Mouse (Mus musculus) adrenal gland, postnatal 14 days (tissue): ENCODE data around the gene Fzr1. TPM values are rescaled to one million over a fixed set of nuclear protein-coding genes. Genes with fewer than 3 reads are reported as not detected.

Experiments used
- DNase-seq: peaks from one replicate; pipeline ENCODE4 v3.0.0; 2021; ENCODE audit warnings: mixed read lengths
- total RNA-seq: library from RNA; stranded (reverse); gene quantifications from 2 replicates; pipeline ENCODE4 v1.2.3, GENCODE M21; 2021

Gene Fzr1
- total RNA-seq, 1 experiment from 2014 or later = 40.5 TPM

- peak; percentile 92 for DNase-seq
Measured at GRCm38 (mm10) chr10:81416581-81417226, 38.4 kb upstream of the Fzr1 start.

- peak; percentile 21 for DNase-seq
Measured at GRCm38 (mm10) chr10:81415549-81416310, 37.4 kb upstream of the Fzr1 start.

- DNase-seq = no peak
Measured at GRCm38 (mm10) chr10:81415146-81415545, 36.8 kb upstream of the Fzr1 start.

DNA sequence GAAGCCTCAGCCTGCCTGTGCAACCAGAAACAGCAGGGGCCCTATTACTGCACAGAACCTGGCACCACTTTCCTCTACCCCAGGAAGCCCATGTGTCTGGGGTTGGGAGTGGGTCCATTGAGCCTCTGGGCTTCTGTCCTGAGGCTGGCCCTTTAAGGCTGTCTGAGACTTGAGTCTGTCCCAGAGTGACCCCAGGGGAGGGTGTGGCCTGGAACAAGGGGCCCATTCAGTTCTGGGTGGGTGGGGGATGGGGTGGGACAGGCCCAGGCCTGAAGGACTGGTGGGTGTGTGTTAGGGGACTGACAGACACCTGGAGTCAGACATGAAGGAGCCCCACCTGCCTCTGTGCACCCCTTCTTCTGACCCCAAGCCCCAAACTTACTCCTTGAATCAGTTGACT is 36.4 kb upstream of the Fzr1 start:
- DNase-seq = no peak

DNA sequence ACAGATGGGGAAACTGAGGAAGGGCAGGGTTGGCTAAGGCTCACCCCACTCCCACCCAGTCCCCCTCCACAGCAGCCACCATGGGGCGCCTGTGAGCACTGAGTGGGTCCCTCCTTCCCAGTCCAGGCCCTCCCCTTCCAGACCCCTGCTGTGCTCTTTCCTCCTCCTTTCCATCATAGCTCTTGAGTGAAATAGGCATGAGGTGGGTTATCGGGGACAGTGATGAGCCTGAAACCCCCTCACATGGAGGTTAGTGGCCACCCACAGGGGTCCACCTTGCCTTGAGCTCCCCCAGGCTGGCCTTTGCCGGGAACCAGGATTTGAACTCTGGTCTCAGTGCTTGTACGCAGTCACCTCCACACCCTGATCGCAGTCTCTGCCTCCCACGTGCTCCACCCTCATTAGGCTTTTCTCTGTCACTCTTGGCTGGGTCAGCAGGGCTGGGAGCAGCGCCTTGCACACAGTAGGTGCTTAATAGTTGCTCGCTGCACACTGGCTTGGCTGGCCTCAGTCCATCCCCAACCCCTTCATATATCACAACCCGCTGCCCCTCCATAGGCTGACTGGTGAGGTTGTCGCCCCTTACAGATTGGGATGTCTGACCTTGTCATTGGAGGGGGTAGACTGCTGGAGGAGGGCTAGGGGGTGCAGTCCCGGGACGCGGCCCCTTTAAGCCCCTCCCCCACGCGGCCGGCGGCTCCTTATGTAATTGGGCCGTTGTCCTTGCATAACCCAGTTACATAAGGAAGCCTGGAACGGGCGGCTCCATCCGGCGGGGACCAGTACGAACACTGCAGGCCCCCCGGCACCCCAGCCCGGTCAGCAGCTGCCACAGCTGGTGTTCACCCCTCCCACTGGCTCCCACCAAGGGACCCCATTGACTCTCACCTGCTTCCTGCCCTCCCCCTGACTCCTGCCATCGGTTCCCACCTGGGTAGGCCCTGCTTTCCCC is 35.3 kb upstream of the Fzr1 start:
- peak; percentile 93 for DNase-seq

DNA sequence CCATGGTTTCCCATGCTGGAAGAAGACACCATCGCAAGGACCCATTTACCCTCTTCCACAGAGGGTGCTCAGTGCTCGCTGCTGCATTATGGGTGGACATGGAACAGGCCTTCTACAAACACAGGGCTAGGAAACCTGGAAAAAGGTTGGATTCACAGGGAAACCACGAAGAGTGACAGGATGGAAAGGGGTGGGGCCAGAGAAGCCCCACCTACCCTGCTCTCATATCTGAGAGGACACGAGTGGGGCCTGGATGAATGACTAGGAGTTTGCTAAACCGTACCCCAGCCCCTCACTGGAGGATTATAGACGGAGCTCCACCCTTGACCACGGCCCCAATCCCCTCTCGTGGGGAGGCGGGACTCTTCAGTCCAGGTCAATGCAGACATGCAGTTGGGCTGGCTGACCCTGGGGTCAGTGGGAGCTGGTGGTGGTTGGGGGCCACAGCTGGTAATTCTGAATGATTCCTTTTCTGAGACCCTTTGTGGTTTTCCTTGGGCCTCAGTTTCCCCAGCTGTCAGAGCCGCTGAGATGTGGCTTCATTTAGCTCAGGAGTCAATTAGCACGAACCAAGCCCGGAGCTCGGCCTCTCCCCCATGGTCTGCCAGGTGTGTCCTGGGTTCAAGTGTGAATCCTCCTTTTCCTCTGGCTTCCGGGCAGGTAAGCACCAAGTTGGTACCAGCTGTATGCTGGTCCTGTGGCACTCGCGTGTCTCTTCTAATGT is 34.4 kb upstream of the Fzr1 start:
- DNase-seq = no peak

DNA sequence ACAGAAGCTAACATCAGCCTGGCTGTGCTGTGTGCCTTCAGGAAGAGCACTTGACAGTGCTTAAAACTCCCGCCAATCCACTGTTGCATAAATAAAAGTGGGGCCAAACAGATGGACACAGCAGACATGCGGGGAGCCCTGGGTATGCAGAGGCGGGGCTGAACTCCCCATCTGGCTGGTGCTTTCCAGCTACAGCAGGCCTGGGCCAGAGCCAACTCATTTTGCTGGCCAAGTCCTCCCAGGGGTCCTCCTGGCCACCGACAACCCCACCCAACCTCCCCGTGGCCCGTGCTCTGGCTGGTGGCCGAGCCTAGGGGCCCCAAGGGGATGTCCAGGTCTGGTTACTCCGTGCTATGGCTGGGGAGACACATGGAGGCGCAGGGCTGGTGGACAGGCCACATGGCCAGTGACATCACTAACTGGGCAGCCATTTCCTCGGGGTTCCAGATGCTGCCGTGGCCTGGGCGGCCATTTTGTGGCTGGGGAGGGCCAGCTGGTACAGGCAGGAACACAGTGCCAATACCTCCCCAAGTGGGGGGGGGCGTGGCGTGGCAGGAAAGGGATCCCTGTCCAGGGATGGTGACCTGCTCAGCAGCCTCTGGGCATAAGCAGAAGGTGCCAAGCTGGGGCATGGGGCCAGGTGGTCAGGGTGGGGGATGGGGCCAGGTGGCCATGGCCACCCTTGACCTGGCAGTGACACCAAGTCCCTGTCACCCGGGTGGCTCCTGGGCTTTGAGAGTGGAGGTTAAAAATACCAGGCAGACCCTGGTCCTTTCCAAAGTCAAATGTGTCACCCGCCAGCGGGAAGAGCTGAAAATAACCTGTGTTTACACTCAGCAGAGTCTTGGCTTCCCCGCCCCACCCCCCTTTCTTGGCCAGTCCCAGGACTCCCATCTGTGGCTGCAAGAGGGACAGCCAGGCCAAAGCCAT is 33.4 kb upstream of the Fzr1 start:
- peak; percentile 91 for DNase-seq

DNA sequence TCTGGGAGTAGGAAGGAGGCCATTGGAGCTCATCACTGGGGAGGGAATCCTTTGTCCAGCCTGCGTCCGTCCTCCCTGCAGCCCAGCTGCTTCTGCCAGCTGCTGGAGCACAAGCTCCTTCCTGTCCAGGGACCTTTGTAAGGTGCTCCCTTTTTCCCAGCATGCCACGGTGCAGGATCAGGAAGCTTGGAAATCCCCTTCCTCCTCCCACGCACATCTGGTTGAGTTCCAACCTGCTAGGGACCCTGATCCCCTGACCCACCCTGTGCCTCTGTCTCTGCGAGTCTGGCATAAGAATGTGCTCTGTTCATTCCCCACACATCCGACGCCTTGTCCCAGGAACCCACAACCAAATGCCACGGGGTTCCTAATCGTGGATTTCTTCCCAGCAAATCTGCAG is 32.7 kb upstream of the Fzr1 start:
- peak; percentile 64 for DNase-seq

GRCm38 (mm10) chr10:81410350-81410749 is 32.0 kb upstream of the Fzr1 start:
- no peak for DNase-seq

GRCm38 (mm10) chr10:81409330-81409729 is 31.0 kb upstream of the Fzr1 start:
- no peak for DNase-seq

DNA sequence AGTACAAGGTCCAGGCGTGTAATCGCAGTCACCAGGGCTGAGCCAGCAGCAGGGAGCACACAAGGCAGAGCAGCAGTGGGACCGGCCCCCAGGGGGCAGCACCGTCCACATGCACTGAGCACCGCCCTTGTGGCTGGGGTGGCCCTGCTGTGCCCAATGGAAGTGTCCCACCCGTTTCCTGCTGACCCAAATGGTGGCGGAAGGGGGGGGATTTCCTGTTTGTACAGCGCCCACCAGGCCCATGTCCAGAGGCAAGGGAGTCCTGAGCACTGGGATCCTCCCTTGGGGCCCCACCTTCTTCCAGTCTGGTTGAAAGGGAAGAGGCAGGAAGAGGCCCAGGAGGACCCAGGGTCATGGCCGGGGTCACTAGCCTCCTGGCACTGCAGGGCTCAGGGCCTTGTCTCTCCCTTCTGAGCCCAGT is 30.6 kb upstream of the Fzr1 start:
- DNase-seq = peak; percentile 93

GRCm38 (mm10) chr10:81408424-81408729 is 30.1 kb upstream of the Fzr1 start:
- no peak for DNase-seq

- DNase-seq = peak; percentile 94
Measured at GRCm38 (mm10) chr10:81407539-81408423, 29.5 kb upstream of the Fzr1 start.

DNA sequence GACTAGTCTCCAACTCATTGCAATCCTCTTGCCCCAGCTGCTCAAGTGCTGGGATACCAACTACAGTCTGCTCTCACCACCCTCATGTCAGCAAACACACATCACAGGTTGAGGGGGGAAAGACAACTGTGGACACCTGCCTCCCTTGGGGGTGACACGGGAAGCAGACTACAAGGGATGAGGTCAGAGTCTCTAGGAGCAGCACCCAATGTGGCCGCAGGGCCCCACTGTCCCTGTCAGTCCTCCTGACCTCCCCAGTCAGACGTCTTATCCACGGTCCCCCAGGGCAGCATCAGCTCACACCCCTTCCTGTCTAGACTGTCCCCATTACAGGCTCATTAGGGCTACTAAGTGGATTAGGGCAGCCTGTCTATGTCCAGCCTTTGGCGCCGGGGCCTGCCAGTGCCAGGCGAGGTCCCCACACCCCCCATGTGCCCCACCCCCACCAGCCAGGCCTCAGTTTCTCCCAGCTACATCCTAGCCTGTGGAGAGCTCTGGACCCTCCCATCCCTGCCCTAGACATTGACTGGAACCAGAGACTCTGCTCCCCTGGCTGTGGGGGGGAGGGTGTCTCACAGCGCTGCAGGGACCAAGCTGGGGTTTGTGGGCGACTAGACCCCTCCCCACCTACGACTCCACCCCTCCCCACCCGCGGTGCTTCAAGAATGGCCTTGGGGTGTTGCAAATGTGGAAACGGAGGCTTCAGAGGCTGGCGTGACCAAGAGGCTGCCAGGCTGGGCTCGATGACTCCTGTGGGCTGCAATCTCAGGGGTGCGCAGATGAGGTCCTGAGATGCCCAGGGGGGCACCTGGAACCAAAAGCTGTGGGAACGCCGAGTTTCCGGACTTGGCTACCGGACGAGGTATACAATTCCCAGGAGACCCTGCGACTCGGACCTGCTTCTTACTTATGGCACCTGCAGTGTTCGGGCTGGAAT is 28.5 kb upstream of the Fzr1 start:
- DNase-seq = no peak

- DNase-seq = peak; percentile 80
Measured at GRCm38 (mm10) chr10:81405588-81406201, 27.4 kb upstream of the Fzr1 start.

DNA sequence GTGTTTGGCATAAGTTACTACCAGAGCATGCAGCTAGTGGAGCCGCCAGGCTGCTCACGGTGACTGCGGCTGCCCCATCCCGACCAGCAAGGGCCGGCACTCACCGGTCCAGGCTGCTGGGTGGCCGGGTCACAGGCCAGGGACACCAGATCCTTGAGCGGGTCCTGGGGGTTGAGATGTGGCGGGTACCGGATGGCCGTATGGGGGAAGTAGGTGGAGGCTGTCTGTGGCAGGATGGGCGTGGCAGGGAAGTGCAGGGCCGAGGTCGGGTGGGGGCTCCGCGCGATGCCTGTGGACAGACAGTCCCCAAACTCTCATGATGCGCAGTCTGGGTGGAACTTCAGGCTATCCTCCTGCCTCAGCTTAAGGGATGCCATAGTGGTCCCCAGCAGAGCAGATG is 26.4 kb upstream of the Fzr1 start:
- no peak for DNase-seq

DNA sequence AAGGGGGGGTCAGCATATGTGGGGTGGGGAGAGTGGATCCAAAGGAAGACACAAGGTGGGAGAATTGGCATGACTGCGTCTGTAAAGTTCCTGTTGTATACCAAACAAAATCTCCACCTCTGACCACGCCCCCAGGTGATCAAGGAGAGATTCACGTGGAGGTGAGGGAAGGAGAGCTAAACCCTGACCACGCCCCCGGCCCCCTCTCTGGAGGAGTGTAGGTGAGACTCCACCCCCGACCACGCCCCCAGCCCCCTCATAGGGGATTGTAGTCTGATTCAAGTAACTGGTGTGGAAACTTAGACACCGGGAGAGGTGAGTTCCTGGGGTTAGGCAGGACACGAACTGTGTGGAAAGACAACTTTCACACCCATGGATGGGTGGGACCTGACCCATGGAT is 25.8 kb upstream of the Fzr1 start:
- no peak for DNase-seq

DNA sequence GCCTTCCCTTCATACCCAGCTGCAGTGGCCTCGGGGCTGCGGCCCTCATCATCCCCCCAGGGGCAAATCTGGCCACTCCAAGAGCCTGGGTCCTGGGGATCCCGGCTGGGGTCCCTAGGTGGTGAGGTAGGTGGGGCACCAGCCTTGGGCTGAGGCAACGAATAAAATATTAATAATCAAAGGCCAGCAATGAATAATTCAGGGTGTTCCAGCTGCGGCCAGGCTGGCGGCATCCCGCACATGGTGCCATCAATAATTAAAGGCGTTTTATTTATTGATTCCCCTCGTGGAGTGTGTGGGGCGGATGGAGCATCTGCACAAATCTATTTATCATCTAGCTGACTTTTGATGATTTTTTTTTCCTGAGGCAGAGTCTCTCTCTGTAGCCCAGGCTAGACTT is 25.2 kb upstream of the Fzr1 start:
- no peak for DNase-seq
